Mouse (Mus musculus) limb, embryonic 14.5 days (tissue): ENCODE data around the gene Tmem203. TPM values are rescaled to one million over a fixed set of nuclear protein-coding genes. Genes with fewer than 3 reads are reported as not detected.

Experiments used
- ATAC-seq: fragments of 200-750 bp; cut with Nextera tagmentation; 2 replicates; pipeline ENCODE4 v1.8.0; 2017; ENCODE audit warnings: low read depth, moderate number of reproducible peaks, moderate TSS enrichment; ENCODE audit not compliant: low FRiP score
- DNase-seq: peaks from one replicate; pipeline ENCODE4 v3.0.0-alpha.2; 2015; ENCODE audit warnings: low spot score
- H3K27ac ChIP-seq: fragments of 300-500 bp; sonication (generic); replicated peaks from 2 replicates; pipeline ENCODE4 v1.5.1; 2014; ENCODE audit warnings: low read depth, mild to moderate bottlenecking, low read length, moderate library complexity, mixed read lengths
- H3K27me3 ChIP-seq: fragments of 300-500 bp; sonication (generic); 2 replicates; pipeline ENCODE4 v1.6.1; 2014; ENCODE audit warnings: low read length, mixed read lengths; ENCODE audit not compliant: control insufficient read depth, insufficient read depth
- H3K36me3 ChIP-seq: fragments of 300-500 bp; sonication (generic); 2 replicates; pipeline ENCODE4 v1.6.1; 2014; ENCODE audit warnings: mild to moderate bottlenecking, low read length, moderate library complexity, mixed read lengths; ENCODE audit not compliant: control insufficient read depth, insufficient read depth
- H3K4me1 ChIP-seq: fragments of 300-500 bp; sonication (generic); 2 replicates; pipeline ENCODE4 v1.6.1; 2014; ENCODE audit warnings: antibody characterized with exemption, low read length, mixed read lengths; ENCODE audit not compliant: control insufficient read depth, insufficient read depth
- H3K4me2 ChIP-seq: fragments of 300-500 bp; sonication (generic); replicated peaks from 2 replicates; pipeline ENCODE4 v1.6.1; 2014; ENCODE audit warnings: low read depth, mild to moderate bottlenecking, low read length, moderate library complexity; ENCODE audit not compliant: severe bottlenecking
- H3K4me3 ChIP-seq: fragments of 300-500 bp; sonication (generic); replicated peaks from 2 replicates; pipeline ENCODE4 v1.5.1; 2014; ENCODE audit warnings: low read length
- H3K9ac ChIP-seq: fragments of 300-500 bp; sonication (generic); 2 replicates; pipeline ENCODE4 v1.6.1; 2014; ENCODE audit warnings: mild to moderate bottlenecking, low read depth, low read length, moderate library complexity; ENCODE audit not compliant: severe bottlenecking
- H3K9me3 ChIP-seq: fragments of 300-500 bp; sonication (generic); 2 replicates; pipeline ENCODE4 v1.6.1; 2016; ENCODE audit warnings: low read length; ENCODE audit not compliant: control insufficient read depth
- POLR2A ChIP-seq: fragments of 200-500 bp; IDR thresholded peaks from 2 replicates; pipeline ENCODE4 v1.8.0; 2012; ENCODE audit warnings: inconsistent platforms, mild to moderate bottlenecking, moderate library complexity, borderline replicate concordance; ENCODE audit not compliant: insufficient read depth, insufficient read length; ENCODE audit errors: extremely low read depth
- WGBS: fragments of 180-500 bp; shearing (Covaris S2); extraction: QIAGEN DNeasy Blood & Tissue Kit; methylation state at CpG from one replicate; pipeline ENCODE4 v1.1.7; 2014; 5-methylcytosine and 5-hydroxymethylcytosine counted together
- polyA plus RNA-seq, 2 experiments: library from polyadenylated mRNA; depleted of rRNA in 1 of 2; stranded (reverse) in 1 of 2; unstranded in 1 of 2; fragments of >200 nt; fragmentation: Nextera tagmentation in 1 of 2; extraction: Ambion mirVana in 1 of 2; gene quantifications; 2 replicates each; pipeline versions ENCODE4 v1.2.1 to v1.2.3; 2012 to 2014

Tmem203 gene
- polyA plus RNA-seq, 2 experiments = 16.3 to 29.7 TPM

DNA sequence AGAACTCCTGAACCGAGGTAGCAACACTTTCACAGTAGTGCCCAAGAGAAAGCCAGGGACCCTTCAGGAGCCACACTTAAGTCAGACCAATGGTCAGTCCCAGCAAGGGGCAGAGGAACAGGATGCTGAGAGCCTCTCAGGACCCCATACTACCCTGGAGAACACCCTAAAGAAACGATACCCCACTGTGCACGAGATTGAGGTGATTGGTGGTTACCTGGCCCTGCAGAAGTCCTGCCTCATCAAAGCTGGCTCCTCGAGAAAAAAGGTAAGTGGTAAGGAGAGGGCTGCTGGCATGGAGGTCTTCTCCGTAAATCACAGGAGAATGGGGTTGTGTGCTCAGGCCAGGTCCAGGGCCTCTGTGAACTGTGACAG lies 9.0 kb downstream of the Tmem203 start:
- DNase-seq (no peak), ATAC-seq (no peak)
- TF ChIP-seq POLR2A = no peak
- H3K27me3 ChIP-seq = peaks cover 13% of the 10 kb centered on the region; the same call in 1 of the 2 replicates
- H3K9ac ChIP-seq = 0 out of 2 replicates have a peak overlapping the region, but pooled peaks have one; percentile 53
- H3K4me1 ChIP-seq = peaks cover 11% of the 10 kb centered on the region
- 74% methylated on average over 5 of the region's 5 CpGs for WGBS
- no peak overlapping the region for H3K27ac ChIP-seq
- peak overlapping the region; percentile 99; the same call in 1 of the 2 replicates for H3K4me2 ChIP-seq
- H3K9me3 ChIP-seq = no peaks in the 10 kb centered on the region
- H3K4me3 ChIP-seq = no peak overlapping the region
- H3K36me3 ChIP-seq = peaks cover 8% of the 10 kb centered on the region

DNA sequence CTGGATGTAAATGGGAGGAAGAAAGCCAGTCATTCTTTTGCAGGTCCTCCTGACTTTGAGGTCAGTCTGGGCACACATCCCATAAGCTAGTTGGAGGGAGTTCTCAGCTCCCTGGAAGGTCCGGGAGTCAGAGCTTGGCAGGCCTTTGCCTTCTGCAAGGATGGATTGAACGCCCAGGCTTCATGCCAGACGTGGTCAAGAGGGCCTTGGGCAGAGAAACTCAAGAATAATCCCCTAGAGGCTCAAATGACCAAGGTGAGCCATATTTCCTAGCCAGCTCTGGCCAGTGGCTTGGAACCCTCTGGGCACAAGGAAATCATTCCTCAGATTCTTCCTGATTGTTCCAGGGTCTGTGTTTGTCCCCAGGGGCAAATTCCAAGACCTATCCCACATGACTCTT lies 9.6 kb downstream of the Tmem203 start:
- no peak overlapping the region; the same call in 1 of the 2 replicates for H3K9ac ChIP-seq
- no peak overlapping the region for H3K27ac ChIP-seq
- H3K4me2 ChIP-seq = no peak overlapping the region
- TF ChIP-seq POLR2A = no peak
- H3K4me3 ChIP-seq = no peak overlapping the region
- no peak for DNase-seq
- H3K4me1 ChIP-seq = peaks cover 11% of the 10 kb centered on the region
- H3K9me3 ChIP-seq = no peaks in the 10 kb centered on the region
- ATAC-seq = no peak
- 72% methylated on average over 3 of the region's 3 CpGs for WGBS
- H3K36me3 ChIP-seq = peaks cover 14% of the 10 kb centered on the region
- H3K27me3 ChIP-seq = peaks cover 13% of the 10 kb centered on the region; the same call in 1 of the 2 replicates

DNA sequence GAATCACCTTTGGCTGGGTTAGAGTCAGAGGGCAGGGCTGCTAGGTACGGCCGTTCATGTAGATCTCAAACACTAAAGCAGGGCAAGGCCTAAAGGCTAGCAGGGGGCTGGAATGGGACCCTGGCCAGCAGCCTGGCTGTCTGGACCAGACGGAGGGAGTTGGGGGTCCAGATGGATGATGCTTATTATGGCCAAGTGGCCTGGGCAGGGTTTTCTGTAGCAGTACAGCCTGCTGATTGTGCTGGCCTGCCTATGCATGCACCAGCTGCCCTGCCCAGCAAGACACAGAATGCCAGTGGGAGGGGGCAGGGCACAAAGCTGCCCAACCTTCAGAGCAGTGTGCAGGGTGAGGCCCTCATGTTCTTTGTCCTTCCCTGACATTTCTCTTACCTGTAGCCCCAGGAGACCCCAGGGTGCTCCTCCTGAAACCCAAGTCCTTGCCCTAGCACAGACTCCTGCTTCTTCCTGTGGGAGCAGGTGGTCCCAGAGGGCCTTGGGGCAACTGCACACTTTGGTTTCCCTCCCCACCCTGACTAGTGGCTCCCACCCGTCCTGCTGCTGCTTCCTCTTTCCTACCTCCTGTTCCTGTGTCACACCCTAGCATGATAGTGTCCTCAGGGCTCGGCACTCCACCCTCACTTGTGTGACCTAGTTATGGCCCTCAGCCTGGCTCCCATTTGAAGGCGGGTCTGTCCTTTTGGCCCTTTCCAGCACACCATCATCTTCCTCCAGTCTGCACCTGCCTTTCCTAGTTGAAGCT lies 10.8 kb downstream of the Tmem203 start:
- H3K4me2 ChIP-seq = no peak overlapping the region
- ATAC-seq (no peak), DNase-seq (no peak)
- WGBS = 62% methylated on average over 6 of the region's 6 CpGs
- no peak overlapping the region; the same call in 1 of the 2 replicates for H3K9ac ChIP-seq
- no peaks in the 10 kb centered on the region for H3K9me3 ChIP-seq
- peaks cover 26% of the 10 kb centered on the region for H3K36me3 ChIP-seq
- H3K27ac ChIP-seq = no peak overlapping the region
- H3K27me3 ChIP-seq = peaks cover 13% of the 10 kb centered on the region; the same call in 1 of the 2 replicates
- peaks cover 12% of the 10 kb centered on the region for H3K4me1 ChIP-seq
- no peak for TF ChIP-seq POLR2A
- H3K4me3 ChIP-seq = no peak overlapping the region

DNA sequence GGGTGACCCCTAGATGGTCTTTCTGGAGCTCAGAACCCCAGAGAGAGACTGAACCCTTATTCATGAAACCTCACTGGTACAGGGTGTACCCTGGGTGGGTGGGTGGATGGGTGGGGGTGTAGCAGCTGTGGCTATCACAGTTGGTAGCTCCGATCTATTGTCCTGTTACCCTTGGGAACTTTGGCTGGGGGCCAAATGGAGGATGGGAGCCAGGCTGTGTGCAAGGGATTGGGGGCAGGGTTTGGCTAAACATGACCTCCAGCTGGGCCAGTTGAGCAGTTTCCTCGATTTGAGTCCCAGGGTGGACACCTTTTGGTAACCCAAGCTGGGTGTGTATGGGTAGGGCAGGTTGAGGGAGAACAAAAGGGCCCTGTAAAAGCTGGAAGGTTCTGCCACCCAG lies 11.5 kb downstream of the Tmem203 start:
- H3K36me3 ChIP-seq = peaks cover 26% of the 10 kb centered on the region
- H3K27me3 ChIP-seq = peaks cover 13% of the 10 kb centered on the region; the same call in 1 of the 2 replicates
- DNase-seq = no peak
- ATAC-seq = no peak
- WGBS = 42% methylated on average over 2 of the region's 2 CpGs
- TF ChIP-seq POLR2A = no peak
- H3K9me3 ChIP-seq = no peaks in the 10 kb centered on the region
- H3K27ac ChIP-seq = no peak overlapping the region
- H3K4me2 ChIP-seq = no peak overlapping the region
- no peak overlapping the region for H3K9ac ChIP-seq
- H3K4me3 ChIP-seq = no peak overlapping the region
- H3K4me1 ChIP-seq = peaks cover 17% of the 10 kb centered on the region

DNA sequence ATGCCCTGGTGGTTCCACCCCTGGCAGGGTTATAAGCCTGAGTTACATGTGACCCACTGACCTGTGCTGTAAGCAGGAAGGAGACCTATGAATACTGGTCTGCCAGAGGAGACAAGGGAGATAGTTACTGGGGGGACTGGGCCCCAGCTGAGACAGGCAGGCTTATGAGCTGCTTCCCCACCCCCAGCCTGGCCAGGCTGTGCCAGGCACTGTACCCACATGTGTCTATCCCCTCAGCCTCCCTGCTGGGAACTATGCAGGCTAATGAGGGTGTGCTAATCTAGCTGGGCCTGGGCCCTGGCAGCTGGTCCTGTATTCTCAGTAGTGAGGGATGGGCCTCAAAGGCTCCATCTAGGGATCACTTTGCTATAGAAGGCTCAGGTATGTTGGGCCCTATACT lies 12.0 kb downstream of the Tmem203 start:
- no peak overlapping the region for H3K9ac ChIP-seq

More for the DNA sequence above, 12.0 kb downstream of the Tmem203 start:
- peaks cover 26% of the 10 kb centered on the region for H3K36me3 ChIP-seq
- no peak overlapping the region for H3K27ac ChIP-seq
- no peak for TF ChIP-seq POLR2A
- H3K27me3 ChIP-seq = peaks cover 13% of the 10 kb centered on the region; the same call in 1 of the 2 replicates
- H3K9me3 ChIP-seq = no peaks in the 10 kb centered on the region
- no peak for ATAC-seq
- no peak for DNase-seq
- H3K4me3 ChIP-seq = no peak overlapping the region
- no peak overlapping the region for H3K4me2 ChIP-seq
- H3K4me1 ChIP-seq = peaks cover 17% of the 10 kb centered on the region
